Mouse (Mus musculus): Measurements from ENCODE around the gene Gal3st1. TPM values are rescaled to one million over a fixed set of nuclear protein-coding genes. Genes with fewer than 3 reads are reported as not detected.
A peak's percentile ranks its signal among the peaks of the same experiment; 100 is the strongest.
"Not testable (repeated sequence)": the region's sequence is repeated elsewhere in the genome, so short reads cannot be mapped to it uniquely, and the experiment has no call there.

Gene Gal3st1
- polyA plus RNA-seq, 1 experiment: not detected

DNA sequence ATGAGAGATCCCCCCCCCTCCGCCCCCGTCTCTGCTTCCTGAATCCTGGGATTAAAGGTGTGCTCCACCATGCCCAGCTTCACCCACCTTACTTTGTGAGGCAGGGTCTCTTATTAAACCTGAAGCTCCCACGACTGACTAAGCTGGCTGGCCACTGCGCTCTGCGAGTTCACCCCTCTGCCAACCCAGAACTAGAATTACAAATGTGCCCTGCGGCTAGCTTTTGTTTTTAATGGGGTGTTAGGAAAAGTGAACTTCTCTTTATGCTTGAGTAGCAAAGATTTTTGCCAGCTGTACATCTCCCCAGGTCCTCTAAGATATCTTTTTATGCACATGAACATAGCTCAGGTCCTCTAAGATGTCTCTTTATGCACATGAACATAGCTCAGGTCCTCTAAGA is 10.5 kb downstream of the Gal3st1 start:
- no peak overlapping the region for H3K4me3 ChIP-seq (ENCODE audit: insufficient read depth, low read depth, low read length)
- TF ChIP-seq CTCF (IDR thresholded peaks at IDR 0.05; ENCODE audit: insufficient read depth, low read depth, low read length): no peak
- no peak for TF ChIP-seq POLR2A (IDR thresholded peaks at IDR 0.05; ENCODE audit: insufficient read depth, low read depth, low read length)
- no peak overlapping the region for H3K27ac ChIP-seq (ENCODE audit: insufficient read depth, low read depth, low read length)
- WGBS: 82% methylated on average over 6 of the region's 6 CpGs
- H3K4me1 ChIP-seq (ENCODE audit: control insufficient read depth, insufficient read depth, low read length): peaks cover 13% of the 10 kb centered on the region

DNA sequence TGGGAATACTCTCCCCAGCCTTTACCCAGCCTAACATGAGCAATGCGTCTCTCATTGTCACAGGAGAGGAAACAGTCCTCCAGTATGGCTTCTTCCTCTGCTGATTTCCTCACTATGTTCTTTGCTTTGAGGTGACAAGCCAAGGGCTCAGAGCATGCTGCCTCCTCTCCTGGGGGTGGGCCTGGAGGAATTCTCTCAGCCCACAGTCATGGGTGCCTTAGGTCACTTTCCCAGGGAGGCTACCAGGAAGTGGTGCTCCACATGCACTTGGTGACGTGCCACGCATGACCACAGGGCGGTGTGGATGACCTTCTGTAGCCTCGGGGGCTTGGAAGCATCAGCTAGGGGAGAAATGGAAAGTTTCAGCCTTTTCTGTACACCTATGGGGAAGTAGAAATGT is 12.1 kb downstream of the Gal3st1 start:
- peaks cover 10% of the 10 kb centered on the region for H3K4me1 ChIP-seq (ENCODE audit: control insufficient read depth, insufficient read depth, low read length)
- WGBS: 89% methylated on average over 5 of the region's 5 CpGs
- no peak overlapping the region for H3K27ac ChIP-seq (ENCODE audit: insufficient read depth, low read depth, low read length)
- TF ChIP-seq POLR2A (IDR thresholded peaks at IDR 0.05; ENCODE audit: insufficient read depth, low read depth, low read length) (no peak), CTCF (IDR thresholded peaks at IDR 0.05; ENCODE audit: insufficient read depth, low read depth, low read length) (no peak)
- H3K4me3 ChIP-seq (ENCODE audit: insufficient read depth, low read depth, low read length): no peak overlapping the region

DNA sequence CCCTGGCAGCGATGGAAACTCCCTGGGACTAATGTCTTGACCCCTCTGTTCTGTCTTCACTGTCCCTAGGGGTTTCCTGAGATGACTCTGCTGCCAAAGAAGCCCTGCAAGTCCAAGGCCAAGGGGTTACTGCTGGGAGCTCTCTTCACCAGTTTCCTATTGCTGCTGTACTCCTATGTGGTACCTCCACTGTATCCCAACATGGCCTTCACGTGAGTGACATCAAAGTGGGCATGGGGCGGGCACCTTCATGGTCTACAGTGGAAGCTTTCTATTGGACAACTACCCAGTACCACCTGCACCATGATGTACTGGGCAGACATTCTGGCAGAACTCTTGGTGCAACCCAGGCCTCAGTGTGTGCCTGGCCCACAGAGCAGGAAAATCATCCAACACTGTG is 13.4 kb downstream of the Gal3st1 start:
- H3K4me1 ChIP-seq (ENCODE audit: control insufficient read depth, insufficient read depth, low read length): peaks cover 10% of the 10 kb centered on the region
- WGBS: 95% methylated on average over 3 of the region's 3 CpGs
- no peak overlapping the region for H3K4me3 ChIP-seq (ENCODE audit: insufficient read depth, low read depth, low read length)
- no peak overlapping the region for H3K27ac ChIP-seq (ENCODE audit: insufficient read depth, low read depth, low read length)
- TF ChIP-seq POLR2A (IDR thresholded peaks at IDR 0.05; ENCODE audit: insufficient read depth, low read depth, low read length) (no peak), CTCF (IDR thresholded peaks at IDR 0.05; ENCODE audit: insufficient read depth, low read depth, low read length) (no peak)

DNA sequence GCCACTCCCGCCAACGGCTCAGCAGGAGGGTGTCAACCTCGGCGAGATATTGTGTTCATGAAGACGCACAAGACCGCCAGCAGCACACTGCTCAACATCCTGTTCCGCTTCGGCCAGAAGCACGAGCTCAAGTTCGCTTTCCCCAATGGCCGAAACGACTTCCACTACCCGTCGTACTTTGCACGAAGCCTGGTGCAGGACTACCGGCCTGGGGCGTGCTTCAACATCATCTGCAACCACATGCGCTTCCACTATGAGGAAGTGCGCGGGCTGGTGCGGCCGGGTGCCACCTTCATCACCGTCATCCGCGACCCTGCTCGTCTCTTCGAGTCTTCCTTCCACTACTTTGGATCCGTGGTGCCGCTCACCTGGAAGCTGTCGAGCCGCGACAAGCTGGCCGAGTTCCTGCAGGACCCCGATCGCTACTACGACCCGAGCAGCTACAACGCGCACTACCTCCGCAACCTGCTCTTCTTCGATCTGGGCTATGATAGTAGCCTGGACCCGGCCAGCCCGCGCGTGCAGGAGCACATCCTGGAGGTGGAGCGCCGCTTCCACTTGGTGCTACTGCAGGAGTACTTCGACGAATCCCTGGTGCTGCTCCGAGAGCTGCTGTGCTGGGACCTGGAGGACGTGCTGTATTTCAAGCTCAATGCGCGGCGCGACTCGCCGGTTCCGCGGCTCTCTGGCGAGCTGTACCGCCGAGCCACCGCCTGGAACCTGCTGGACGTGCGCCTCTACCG is 14.7 kb downstream of the Gal3st1 start:
- Histone ChIP-seq H3K4me3 (ENCODE audit: insufficient read depth, low read depth, low read length) (peak overlapping the region; percentile 4), H3K4me1 (ENCODE audit: control insufficient read depth, insufficient read depth, low read length) (peaks cover 10% of the 10 kb centered on the region), H3K27ac (ENCODE audit: insufficient read depth, low read depth, low read length) (no peak overlapping the region)
- 17% methylated on average over 66 of the region's 66 CpGs for WGBS
- TF ChIP-seq CTCF (IDR thresholded peaks at IDR 0.05; ENCODE audit: insufficient read depth, low read depth, low read length): no peak
- TF ChIP-seq POLR2A (IDR thresholded peaks at IDR 0.05; ENCODE audit: insufficient read depth, low read depth, low read length): no peak

DNA sequence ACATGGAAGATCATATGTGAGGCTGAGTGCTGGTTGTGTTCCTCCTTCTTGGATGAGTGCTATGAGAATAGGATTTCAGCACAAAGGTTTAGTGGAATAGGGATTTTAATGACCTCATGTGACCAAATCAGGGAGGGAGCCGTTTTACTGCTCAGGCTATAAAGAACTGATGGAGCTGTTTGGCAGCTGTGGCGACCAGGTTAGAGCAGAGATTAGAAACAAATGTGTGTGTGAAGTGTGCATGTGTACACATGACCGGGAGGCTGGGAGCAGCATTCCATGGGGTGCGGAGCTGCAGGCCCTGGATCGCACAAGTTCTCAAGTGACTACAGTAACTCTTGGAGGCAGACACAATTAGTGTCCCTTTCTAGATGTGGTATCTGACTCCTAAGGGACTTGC is 16.1 kb downstream of the Gal3st1 start:
- Histone ChIP-seq H3K4me1 (ENCODE audit: control insufficient read depth, insufficient read depth, low read length) (peaks cover 10% of the 10 kb centered on the region), H3K27ac (ENCODE audit: insufficient read depth, low read depth, low read length) (no peak overlapping the region), H3K4me3 (ENCODE audit: insufficient read depth, low read depth, low read length) (no peak overlapping the region)
- TF ChIP-seq CTCF (IDR thresholded peaks at IDR 0.05; ENCODE audit: insufficient read depth, low read depth, low read length) (no peak), POLR2A (IDR thresholded peaks at IDR 0.05; ENCODE audit: insufficient read depth, low read depth, low read length) (no peak)
- WGBS: 89% methylated on average over 5 of the region's 5 CpGs

DNA sequence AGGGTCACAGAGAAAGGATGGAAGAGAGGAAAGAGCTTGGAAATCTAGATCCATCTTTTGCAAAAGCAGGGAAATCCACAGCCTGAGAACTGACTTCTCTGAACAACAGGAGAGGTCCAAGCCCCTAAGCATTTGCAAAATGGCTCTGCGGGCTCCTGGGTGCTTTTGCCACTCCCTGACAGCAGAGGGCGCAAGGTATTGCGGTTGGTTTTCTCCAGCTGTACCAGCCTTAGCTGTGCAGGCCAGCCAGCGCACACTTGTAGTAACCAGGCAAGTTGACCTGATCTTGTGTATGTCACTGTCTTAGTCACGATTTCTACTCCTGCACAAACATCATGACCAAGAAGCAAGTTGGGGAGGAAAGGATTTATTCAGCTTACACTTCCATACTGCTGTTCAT is 18.2 kb downstream of the Gal3st1 start:
- peaks cover 10% of the 10 kb centered on the region for H3K4me1 ChIP-seq (ENCODE audit: control insufficient read depth, insufficient read depth, low read length)
- H3K27ac ChIP-seq (ENCODE audit: insufficient read depth, low read depth, low read length): no peak overlapping the region
- 6% methylated on average over 5 of the region's 5 CpGs for WGBS
- no peak overlapping the region for H3K4me3 ChIP-seq (ENCODE audit: insufficient read depth, low read depth, low read length)
- peak; percentile 80 for TF ChIP-seq CTCF (IDR thresholded peaks at IDR 0.05; ENCODE audit: insufficient read depth, low read depth, low read length)
- TF ChIP-seq POLR2A (IDR thresholded peaks at IDR 0.05; ENCODE audit: insufficient read depth, low read depth, low read length): no peak

DNA sequence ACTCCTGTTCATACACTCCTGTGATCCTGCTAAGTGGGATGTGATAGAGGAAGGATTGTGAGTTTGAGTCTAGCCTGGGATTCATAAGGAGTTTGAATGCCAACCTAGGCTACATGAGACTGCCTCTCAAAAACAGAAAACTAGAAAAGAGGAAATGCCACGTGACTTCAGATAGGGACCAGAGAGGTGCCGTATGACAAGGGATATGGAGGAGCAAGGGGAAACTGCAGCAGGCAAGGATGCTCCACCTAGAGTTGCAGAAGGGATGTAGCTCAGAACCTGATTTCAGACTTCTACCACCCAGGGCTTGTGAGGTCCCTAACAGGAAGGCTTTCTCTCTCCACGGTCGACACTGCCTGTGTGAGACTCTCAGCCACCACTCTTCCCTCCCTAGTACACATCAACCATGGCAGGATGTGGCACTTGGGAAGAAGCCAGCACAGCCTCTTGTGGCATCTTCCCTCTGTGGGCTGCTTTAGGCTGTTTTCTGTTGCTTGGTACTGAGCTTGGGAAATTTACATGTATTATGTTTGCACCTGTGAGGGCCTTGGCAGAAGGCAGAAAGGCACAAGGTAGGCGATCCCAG is 21.9 kb downstream of the Gal3st1 start:
- WGBS: 48% methylated on average over 5 of the region's 5 CpGs

DNA sequence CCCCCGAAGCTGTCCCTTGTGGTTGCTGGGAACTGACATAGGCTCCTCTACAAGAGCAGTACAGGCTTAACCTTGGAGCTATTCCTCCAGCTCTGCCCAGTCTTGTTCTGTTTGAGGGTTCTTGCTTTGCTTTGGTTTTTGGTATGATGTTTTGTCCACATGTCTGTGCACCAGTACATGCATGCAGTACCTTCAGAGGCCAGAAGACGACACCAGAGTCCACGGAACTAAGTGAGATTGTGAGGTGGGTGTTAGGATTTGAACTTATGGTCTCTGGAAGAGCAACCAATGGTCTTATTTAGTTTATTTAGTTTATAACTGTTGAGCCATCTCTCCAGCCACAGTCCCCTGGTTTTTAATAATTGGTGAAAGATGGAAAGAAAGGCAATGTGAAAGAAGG is 23.0 kb downstream of the Gal3st1 start:
- no peak overlapping the region for H3K27ac ChIP-seq (ENCODE audit: insufficient read depth, low read depth, low read length)
- TF ChIP-seq CTCF (IDR thresholded peaks at IDR 0.05; ENCODE audit: insufficient read depth, low read depth, low read length) (no peak), POLR2A (IDR thresholded peaks at IDR 0.05; ENCODE audit: insufficient read depth, low read depth, low read length) (no peak)
- no peaks in the 10 kb centered on the region for H3K4me1 ChIP-seq (ENCODE audit: control insufficient read depth, insufficient read depth, low read length)
- H3K4me3 ChIP-seq (ENCODE audit: insufficient read depth, low read depth, low read length): no peak overlapping the region
- WGBS: 89% methylated on average over 3 of the region's 3 CpGs

More for the DNA sequence above, 21.9 kb downstream of the Gal3st1 start:
- H3K27ac ChIP-seq (ENCODE audit: insufficient read depth, low read depth, low read length): no peak overlapping the region
- no peak overlapping the region for H3K4me3 ChIP-seq (ENCODE audit: insufficient read depth, low read depth, low read length)
- TF ChIP-seq POLR2A (IDR thresholded peaks at IDR 0.05; ENCODE audit: insufficient read depth, low read depth, low read length) (no peak), CTCF (IDR thresholded peaks at IDR 0.05; ENCODE audit: insufficient read depth, low read depth, low read length) (no peak)
- no peaks in the 10 kb centered on the region for H3K4me1 ChIP-seq (ENCODE audit: control insufficient read depth, insufficient read depth, low read length)

DNA sequence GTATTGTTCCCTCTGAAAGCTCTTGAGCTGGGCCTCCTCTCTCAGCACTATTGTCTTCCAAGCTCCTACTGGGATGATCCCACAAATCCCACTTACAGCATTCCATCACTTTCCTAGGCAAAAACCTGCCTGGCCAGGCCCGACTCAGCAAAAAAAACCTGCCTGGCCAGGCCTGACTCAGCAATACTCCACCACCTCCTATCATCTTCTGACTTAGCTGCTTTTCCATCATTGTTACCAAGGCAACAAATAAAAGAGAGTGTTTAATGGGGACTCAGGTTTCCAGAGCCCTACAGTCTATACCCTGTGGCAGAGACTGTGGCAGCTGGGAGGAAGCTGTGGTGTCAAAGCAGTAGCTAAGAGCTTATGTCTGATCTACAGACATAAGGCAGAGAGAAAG is 29.2 kb downstream of the Gal3st1 start:
- no peak overlapping the region for H3K27ac ChIP-seq (ENCODE audit: insufficient read depth, low read depth, low read length)
- WGBS: 81% methylated on average over 1 of the region's 1 CpGs

DNA sequence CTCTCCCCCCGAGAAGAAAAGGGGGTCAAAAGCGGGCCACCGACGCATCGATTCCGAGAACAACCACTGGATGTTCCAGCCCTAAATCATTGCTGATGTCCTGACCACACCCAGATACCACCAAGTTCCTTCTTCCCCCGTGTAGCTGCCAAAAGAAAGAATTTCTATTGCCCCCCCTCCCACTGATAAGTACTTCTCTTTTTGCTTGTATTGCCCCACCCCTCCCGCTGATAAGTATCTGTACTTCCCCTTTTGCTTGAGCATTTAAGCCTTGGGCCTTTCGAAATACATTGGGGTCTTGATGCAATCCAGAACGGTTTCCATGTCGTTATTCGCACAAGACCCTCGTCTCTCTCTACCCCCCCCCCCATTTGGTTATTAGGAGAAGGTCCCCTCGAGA is 32.4 kb downstream of the Gal3st1 start:
- WGBS: 91% methylated on average over 14 of the region's 14 CpGs
- H3K4me3 ChIP-seq (ENCODE audit: insufficient read depth, low read depth, low read length): not testable (repeated sequence)

More for the DNA sequence above, 29.2 kb downstream of the Gal3st1 start:
- Histone ChIP-seq H3K4me3 (ENCODE audit: insufficient read depth, low read depth, low read length) (no peak overlapping the region), H3K4me1 (ENCODE audit: control insufficient read depth, insufficient read depth, low read length) (no peaks in the 10 kb centered on the region)
- no peak for TF ChIP-seq POLR2A (IDR thresholded peaks at IDR 0.05; ENCODE audit: insufficient read depth, low read depth, low read length)
- TF ChIP-seq CTCF (IDR thresholded peaks at IDR 0.05; ENCODE audit: insufficient read depth, low read depth, low read length): no peak

DNA sequence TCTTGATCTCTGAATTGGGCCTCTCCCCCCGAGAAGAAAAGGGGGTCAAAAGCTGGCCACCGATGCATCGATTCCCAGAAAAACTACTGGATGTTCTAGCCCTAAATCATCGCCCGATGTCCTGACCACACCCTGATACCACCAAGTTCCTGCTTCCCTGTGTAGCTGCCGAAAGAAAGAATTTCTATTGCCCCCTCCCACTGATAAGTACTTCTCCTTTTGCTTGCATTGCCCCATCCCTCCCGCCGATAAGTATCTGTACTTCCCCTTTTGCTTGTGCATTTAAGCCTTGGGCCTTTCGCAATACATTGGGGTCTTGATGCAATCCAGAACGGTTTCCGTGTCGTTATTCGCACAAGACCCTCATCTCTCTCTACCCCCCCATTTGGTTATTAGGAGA is 38.7 kb downstream of the Gal3st1 start:
- not testable (repeated sequence) for H3K27ac ChIP-seq (ENCODE audit: insufficient read depth, low read depth, low read length); H3K4me3 ChIP-seq (ENCODE audit: insufficient read depth, low read depth, low read length); H3K4me1 ChIP-seq (ENCODE audit: control insufficient read depth, insufficient read depth, low read length)
- 92% methylated on average over 13 of the region's 13 CpGs for WGBS

More for the DNA sequence above, 32.4 kb downstream of the Gal3st1 start:
- H3K27ac ChIP-seq (ENCODE audit: insufficient read depth, low read depth, low read length); H3K4me1 ChIP-seq (ENCODE audit: control insufficient read depth, insufficient read depth, low read length): not testable (repeated sequence)

Data from olfactory bulb, adult 2 months (tissue).